Mouse (Mus musculus): ENCODE measurements around the gene Plekhb2. TPM values are rescaled to one million over a fixed set of nuclear protein-coding genes. Genes with fewer than 3 reads are reported as not detected.

Gene Plekhb2
- 13.1 and 13.7 TPM in 2 replicates for total RNA-seq (2014; fragmentation: Nextera tagmentation)
- total RNA-seq (2017), result 14.5 and 15.3 TPM in 2 replicates
- polyA plus RNA-seq (2012), result 1.0 and 1.7 TPM in 2 replicates

GRCm38 (mm10) chr1:34849745-34850342, at the start of gene Plekhb2:
TSS of gene Plekhb2 (plus strand) at chr1:34849976.
- peak; percentile 70 for DNase-seq (ENCODE audit: low spot score)
- H3K9me3 ChIP-seq (replicated peaks), result no peaks in the 10 kb centered on the region
- peaks cover 33% of the 10 kb centered on the region for H3K27me3 ChIP-seq (ENCODE audit: insufficient read depth, low read length)
- peaks cover 10% of the 10 kb centered on the region for H3K4me1 ChIP-seq (ENCODE audit: insufficient read depth, low read depth, low read length)
- no peaks in the 10 kb centered on the region for H3K36me3 ChIP-seq (replicated peaks)
- peak within 1 kb of the TSS; percentile 73 for H3K4me3 ChIP-seq (ENCODE audit: low read depth, low read length)
- TF ChIP-seq GATA2 (IDR thresholded peaks at IDR 0.05; ENCODE audit: borderline replicate concordance, low read depth, low read length) (no peak), CTCF (IDR thresholded peaks at IDR 0.05; ENCODE audit: low read depth, low read length) (no peak), POLR2AphosphoS5 (IDR thresholded peaks at IDR 0.05; ENCODE audit: insufficient replicate concordance, low read depth, low read length) (no peak), TAL1 (conservative IDR thresholded peaks at IDR 0.05; ENCODE audit: low read depth, low read length) (no peak), GATA1 (IDR thresholded peaks at IDR 0.05; ENCODE audit: borderline replicate concordance, low read length) (no peak)
- ATAC-seq (ENCODE audit: extremely low read depth, insufficient number of reproducible peaks, low FRiP score, poor library complexity, severe bottlenecking), result no peak

- H3K4me1 ChIP-seq (ENCODE audit: insufficient read depth, low read depth, low read length), result peaks cover 58% of the 10 kb centered on the region
- peak; percentile 87 for ATAC-seq (ENCODE audit: extremely low read depth, insufficient number of reproducible peaks, low FRiP score, poor library complexity, severe bottlenecking)
Observed at GRCm38 (mm10) chr1:34801616-34802289, 48.0 kb upstream of the Plekhb2 start.

GRCm38 (mm10) chr1:34802290-34802642, 47.5 kb upstream of the Plekhb2 start:
- peak; percentile 83 for DNase-seq (ENCODE audit: low spot score)
- peak; percentile 79 for ATAC-seq (ENCODE audit: extremely low read depth, insufficient number of reproducible peaks, low FRiP score, poor library complexity, severe bottlenecking)
- H3K4me3 ChIP-seq (ENCODE audit: low read depth, low read length), result peak overlapping the region; percentile 82
- TF ChIP-seq POLR2AphosphoS5 (IDR thresholded peaks at IDR 0.05; ENCODE audit: insufficient replicate concordance, low read depth, low read length) (no peak), GATA1 (IDR thresholded peaks at IDR 0.05; ENCODE audit: borderline replicate concordance, low read length) (no peak), TAL1 (conservative IDR thresholded peaks at IDR 0.05; ENCODE audit: low read depth, low read length) (no peak), GATA2 (IDR thresholded peaks at IDR 0.05; ENCODE audit: borderline replicate concordance, low read depth, low read length) (no peak), CTCF (IDR thresholded peaks at IDR 0.05; ENCODE audit: low read depth, low read length) (no peak)
- H3K9me3 ChIP-seq (replicated peaks), result 0 out of 2 replicates have a peak, but pooled peaks cover 3% of the 10 kb centered on the region
- H3K36me3 ChIP-seq (replicated peaks), result peaks cover 50% of the 10 kb centered on the region
- H3K27me3 ChIP-seq (ENCODE audit: insufficient read depth, low read length), result 0 out of 2 replicates have a peak, but pooled peaks cover 5% of the 10 kb centered on the region
- peaks cover 58% of the 10 kb centered on the region for H3K4me1 ChIP-seq (ENCODE audit: insufficient read depth, low read depth, low read length)

More at GRCm38 (mm10) chr1:34801616-34802289, 48.0 kb upstream of the Plekhb2 start:
- peak; percentile 99 for DNase-seq (ENCODE audit: low spot score)
- TF ChIP-seq CTCF (IDR thresholded peaks at IDR 0.05; ENCODE audit: low read depth, low read length) (no peak), GATA1 (IDR thresholded peaks at IDR 0.05; ENCODE audit: borderline replicate concordance, low read length) (no peak), TAL1 (conservative IDR thresholded peaks at IDR 0.05; ENCODE audit: low read depth, low read length) (no peak), GATA2 (IDR thresholded peaks at IDR 0.05; ENCODE audit: borderline replicate concordance, low read depth, low read length) (no peak), POLR2AphosphoS5 (IDR thresholded peaks at IDR 0.05; ENCODE audit: insufficient replicate concordance, low read depth, low read length) (no peak)
- peak overlapping the region; percentile 82 for H3K4me3 ChIP-seq (ENCODE audit: low read depth, low read length)
- H3K9me3 ChIP-seq (replicated peaks), result 0 out of 2 replicates have a peak, but pooled peaks cover 3% of the 10 kb centered on the region
- peaks cover 45% of the 10 kb centered on the region for H3K36me3 ChIP-seq (replicated peaks)
- 0 out of 2 replicates have a peak, but pooled peaks cover 7% of the 10 kb centered on the region for H3K27me3 ChIP-seq (ENCODE audit: insufficient read depth, low read length)

GRCm38 (mm10) chr1:34804863-34805262, 44.9 kb upstream of the Plekhb2 start:
- Histone ChIP-seq H3K4me3 (ENCODE audit: low read depth, low read length) (no peak overlapping the region), H3K27me3 (ENCODE audit: insufficient read depth, low read length) (no peaks in the 10 kb centered on the region), H3K36me3 (replicated peaks) (peaks cover 75% of the 10 kb centered on the region), H3K4me1 (ENCODE audit: insufficient read depth, low read depth, low read length) (peaks cover 48% of the 10 kb centered on the region), H3K9me3 (replicated peaks) (0 out of 2 replicates have a peak, but pooled peaks cover 3% of the 10 kb centered on the region)
- no peak for TF ChIP-seq CTCF (IDR thresholded peaks at IDR 0.05; ENCODE audit: low read depth, low read length)
- DNase-seq (ENCODE audit: low spot score) (no peak), ATAC-seq (ENCODE audit: extremely low read depth, insufficient number of reproducible peaks, low FRiP score, poor library complexity, severe bottlenecking) (no peak)

GRCm38 (mm10) chr1:34805931-34806520, 43.8 kb upstream of the Plekhb2 start:
- DNase-seq (ENCODE audit: low spot score) (no peak), ATAC-seq (ENCODE audit: extremely low read depth, insufficient number of reproducible peaks, low FRiP score, poor library complexity, severe bottlenecking) (no peak)
- Histone ChIP-seq H3K4me1 (ENCODE audit: insufficient read depth, low read depth, low read length) (peaks cover 43% of the 10 kb centered on the region), H3K27me3 (ENCODE audit: insufficient read depth, low read length) (no peaks in the 10 kb centered on the region), H3K4me3 (ENCODE audit: low read depth, low read length) (0 out of 2 replicates have a peak overlapping the region, but pooled peaks have one; percentile 21), H3K36me3 (replicated peaks) (peaks cover 86% of the 10 kb centered on the region), H3K9me3 (replicated peaks) (0 out of 2 replicates have a peak, but pooled peaks cover 3% of the 10 kb centered on the region)
- TF ChIP-seq TAL1 (conservative IDR thresholded peaks at IDR 0.05; ENCODE audit: low read depth, low read length) (no peak), POLR2AphosphoS5 (IDR thresholded peaks at IDR 0.05; ENCODE audit: insufficient replicate concordance, low read depth, low read length) (no peak; the same call in 1 of the 2 replicates), CTCF (IDR thresholded peaks at IDR 0.05; ENCODE audit: low read depth, low read length) (no peak), GATA1 (IDR thresholded peaks at IDR 0.05; ENCODE audit: borderline replicate concordance, low read length) (no peak), GATA2 (IDR thresholded peaks at IDR 0.05; ENCODE audit: borderline replicate concordance, low read depth, low read length) (no peak)

- Histone ChIP-seq H3K9me3 (replicated peaks) (0 out of 2 replicates have a peak, but pooled peaks cover 3% of the 10 kb centered on the region), H3K4me1 (ENCODE audit: insufficient read depth, low read depth, low read length) (peaks cover 22% of the 10 kb centered on the region), H3K36me3 (replicated peaks) (peaks cover 99% of the 10 kb centered on the region), H3K27me3 (ENCODE audit: insufficient read depth, low read length) (no peaks in the 10 kb centered on the region), H3K4me3 (ENCODE audit: low read depth, low read length) (no peak overlapping the region)
- ATAC-seq (ENCODE audit: extremely low read depth, insufficient number of reproducible peaks, low FRiP score, poor library complexity, severe bottlenecking) (no peak), DNase-seq (ENCODE audit: low spot score) (no peak)
- TF ChIP-seq TAL1 (conservative IDR thresholded peaks at IDR 0.05; ENCODE audit: low read depth, low read length) (no peak), CTCF (IDR thresholded peaks at IDR 0.05; ENCODE audit: low read depth, low read length) (no peak), GATA2 (IDR thresholded peaks at IDR 0.05; ENCODE audit: borderline replicate concordance, low read depth, low read length) (no peak), POLR2AphosphoS5 (IDR thresholded peaks at IDR 0.05; ENCODE audit: insufficient replicate concordance, low read depth, low read length) (no peak), GATA1 (IDR thresholded peaks at IDR 0.05; ENCODE audit: borderline replicate concordance, low read length) (no peak)
Observed at GRCm38 (mm10) chr1:34808445-34808844, 41.3 kb upstream of the Plekhb2 start.

Measured in G1E (cell line).